Mouse (Mus musculus) hindbrain, embryonic 12.5 days (tissue): ENCODE data around the gene Bves. TPM values are rescaled to one million over a fixed set of nuclear protein-coding genes. Genes with fewer than 3 reads are reported as not detected.
"Not testable (repeated sequence)": the region's sequence is repeated elsewhere in the genome, so short reads cannot be mapped to it uniquely, and the experiment has no call there.

Experiments used
- ATAC-seq: fragments of 200-750 bp; cut with Nextera tagmentation; 2 replicates; pipeline ENCODE4 v1.8.0; 2017; ENCODE audit warnings: moderate TSS enrichment; ENCODE audit not compliant: low FRiP score
- H3K27ac ChIP-seq: fragments of 300-500 bp; sonication (generic); 2 replicates; pipeline ENCODE4 v1.5.1; 2016; ENCODE audit warnings: mild to moderate bottlenecking
- H3K27me3 ChIP-seq: fragments of 300-500 bp; sonication (generic); 2 replicates; pipeline ENCODE4 v1.6.1; 2016; ENCODE audit warnings: mild to moderate bottlenecking
- H3K36me3 ChIP-seq: fragments of 300-500 bp; sonication (generic); 2 replicates; pipeline ENCODE4 v1.6.1; 2016; ENCODE audit warnings: mild to moderate bottlenecking
- H3K4me1 ChIP-seq: fragments of 300-500 bp; sonication (generic); 2 replicates; pipeline ENCODE4 v1.6.1; 2016
- H3K4me2 ChIP-seq: fragments of 300-500 bp; sonication (generic); replicated peaks from 2 replicates; pipeline ENCODE4 v1.6.1; 2016; ENCODE audit warnings: mild to moderate bottlenecking
- H3K4me3 ChIP-seq: fragments of 300-500 bp; sonication (generic); 2 replicates; pipeline ENCODE4 v1.5.1; 2016; ENCODE audit warnings: mild to moderate bottlenecking
- H3K9ac ChIP-seq: fragments of 300-500 bp; sonication (generic); 2 replicates; pipeline ENCODE4 v1.6.1; 2016; ENCODE audit warnings: mild to moderate bottlenecking, moderate library complexity
- H3K9me3 ChIP-seq: fragments of 300-500 bp; sonication (generic); replicated peaks from 2 replicates; pipeline ENCODE4 v1.6.1; 2016; ENCODE audit warnings: mild to moderate bottlenecking
- WGBS: fragments of 180-500 bp; shearing (Covaris S2); methylation state at CpG from one replicate; pipeline ENCODE4 v1.1.7; 2016; 5-methylcytosine and 5-hydroxymethylcytosine counted together
- polyA plus RNA-seq: library from polyadenylated mRNA; unstranded; fragments of >200 nt; fragmentation: Nextera tagmentation; extraction: Ambion mirVana; gene quantifications from 2 replicates; pipeline ENCODE4 v1.2.1, GENCODE M21; 2016

The Bves gene
- polyA plus RNA-seq = 2.7 and 3.0 TPM in 2 replicates

DNA sequence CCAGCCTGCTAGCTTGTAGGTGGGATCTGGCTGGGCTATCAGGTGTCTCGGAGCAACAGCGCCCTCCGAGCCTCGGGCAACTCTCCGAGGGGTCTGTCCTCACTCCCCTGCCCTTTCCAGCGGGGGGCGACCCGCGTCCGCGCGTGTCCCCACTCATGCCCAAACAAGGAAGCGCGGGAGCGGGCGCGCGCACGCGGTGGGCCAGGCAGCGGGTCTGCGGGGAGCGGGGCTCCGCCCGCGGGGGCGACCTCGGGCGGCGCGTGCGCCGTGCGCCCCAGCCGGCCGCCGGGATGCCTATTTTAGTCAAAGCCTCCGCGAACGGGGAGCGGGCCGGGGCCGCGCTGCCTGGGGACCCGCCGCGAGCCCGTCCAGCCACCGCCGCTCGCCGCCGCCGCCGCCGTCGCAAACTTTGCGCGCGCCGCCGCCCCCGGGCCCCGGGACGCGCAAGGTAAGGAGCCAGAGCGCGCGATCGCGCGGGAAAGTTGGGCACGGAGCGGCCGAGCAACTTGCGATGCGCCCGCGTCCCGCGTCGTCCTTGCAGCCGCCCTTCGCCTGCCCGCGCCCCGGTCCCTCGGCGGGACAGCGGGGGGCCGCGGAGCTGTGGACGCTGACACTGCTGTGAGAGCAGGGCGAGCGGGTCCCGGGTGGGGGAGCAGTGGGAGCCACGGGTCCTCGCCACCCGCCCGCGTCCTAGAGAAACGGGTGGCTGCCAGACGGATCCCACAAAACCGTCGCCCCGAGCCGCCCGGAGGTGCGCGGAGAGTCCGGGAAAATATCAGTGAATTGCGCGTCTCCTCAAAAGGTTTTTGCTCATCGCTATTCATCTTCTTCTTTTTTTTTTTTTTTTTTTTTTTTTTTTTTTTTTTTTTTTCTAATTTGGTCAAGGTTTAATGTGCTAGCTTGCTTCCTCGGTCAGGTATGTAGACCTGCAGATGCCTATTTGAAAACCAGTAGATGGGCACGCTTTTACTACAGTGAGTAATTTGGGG is at the start of gene Bves:
Bves (plus strand) TSS at position 339 of the 989 bp plus-strand sequence.
- Histone ChIP-seq H3K27me3 (peaks cover 19% of the 10 kb centered on the region), H3K4me1 (no peaks in the 10 kb centered on the region), H3K4me2 (peak within 1 kb of the TSS; percentile 95), H3K36me3 (no peaks in the 10 kb centered on the region), H3K27ac (no peak within 1 kb of the TSS), H3K9ac (peak within 1 kb of the TSS; percentile 72), H3K9me3 (no peaks in the 10 kb centered on the region), H3K4me3 (peak within 1 kb of the TSS; percentile 74)
- peak; percentile 85 for ATAC-seq
- WGBS = 2% methylated on average over 69 of the region's 116 CpGs

GRCm38 (mm10) chr10:45288351-45288750 is 47.2 kb upstream of the Bves start:
- no peak overlapping the region for H3K27ac ChIP-seq
- no peak for ATAC-seq
- no peak overlapping the region for H3K4me3 ChIP-seq
- H3K4me2 ChIP-seq = no peak overlapping the region
- no peak overlapping the region for H3K9ac ChIP-seq
- 0 out of 2 replicates have a peak, but pooled peaks cover 7% of the 10 kb centered on the region for H3K4me1 ChIP-seq
- H3K27me3 ChIP-seq = peaks cover 31% of the 10 kb centered on the region
- 50% methylated on average over 7 of the region's 7 CpGs for WGBS
- no peaks in the 10 kb centered on the region for H3K9me3 ChIP-seq
- no peaks in the 10 kb centered on the region for H3K36me3 ChIP-seq

- 2% methylated on average over 68 of the region's 71 CpGs for WGBS
- Histone ChIP-seq H3K36me3 (no peaks in the 10 kb centered on the region), H3K27me3 (peaks cover 31% of the 10 kb centered on the region), H3K4me3 (peak overlapping the region; percentile 49), H3K27ac (no peak overlapping the region), H3K9ac (peak overlapping the region; percentile 60), H3K4me1 (0 out of 2 replicates have a peak, but pooled peaks cover 7% of the 10 kb centered on the region), H3K9me3 (no peaks in the 10 kb centered on the region), H3K4me2 (peak overlapping the region; percentile 97)
- ATAC-seq = peak; percentile 89
These were observed 46.1 kb upstream of the Bves start for GRCm38 (mm10) chr10:45289218-45290105.

DNA sequence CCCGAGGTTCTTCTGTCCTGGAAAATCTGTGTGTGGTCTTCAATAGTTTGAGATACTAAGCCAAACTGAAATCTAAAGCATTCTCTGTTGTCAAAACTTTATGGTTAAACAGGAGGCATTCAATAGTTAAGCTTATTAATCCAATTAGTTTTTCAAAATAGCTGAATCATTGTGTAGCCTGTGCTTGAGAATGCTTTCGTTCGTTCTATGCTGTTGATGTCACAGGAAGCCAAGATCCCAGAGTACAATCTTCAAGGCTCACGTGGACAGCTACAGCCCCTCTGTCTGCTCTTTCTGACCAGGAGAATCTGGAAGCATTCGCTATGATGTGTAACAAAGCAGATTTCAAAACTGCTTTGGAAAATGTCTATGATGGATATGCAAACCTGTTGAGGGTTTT is 45.0 kb upstream of the Bves start:
- 75% methylated on average over 5 of the region's 5 CpGs for WGBS
- ATAC-seq = no peak
- Histone ChIP-seq H3K4me1 (0 out of 2 replicates have a peak, but pooled peaks cover 7% of the 10 kb centered on the region), H3K36me3 (no peaks in the 10 kb centered on the region), H3K4me2 (no peak overlapping the region), H3K27ac (no peak overlapping the region), H3K4me3 (no peak overlapping the region), H3K27me3 (peaks cover 31% of the 10 kb centered on the region), H3K9ac (no peak overlapping the region), H3K9me3 (no peaks in the 10 kb centered on the region)

DNA sequence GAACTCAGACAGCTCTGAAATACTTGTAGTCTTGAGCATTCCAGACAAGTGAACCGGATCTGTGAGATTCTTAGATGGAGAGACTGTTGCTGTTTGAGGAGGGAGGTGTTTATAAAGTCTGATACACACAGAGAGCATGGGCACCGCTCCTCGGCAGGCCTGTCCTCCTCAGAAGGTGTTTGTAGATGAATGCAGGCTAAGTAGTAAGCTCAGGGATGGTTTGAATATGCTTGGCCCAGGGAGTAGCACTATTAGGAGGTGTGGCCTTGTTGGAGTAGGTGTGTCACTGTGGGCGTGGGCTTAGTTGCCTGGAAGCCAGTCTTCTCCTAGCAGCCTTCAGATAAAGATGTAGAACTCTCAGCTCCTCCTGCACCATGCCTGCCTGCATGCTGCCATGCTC is 43.4 kb upstream of the Bves start:
- peaks cover 31% of the 10 kb centered on the region for H3K27me3 ChIP-seq
- H3K9ac ChIP-seq, H3K4me1 ChIP-seq, H3K4me2 ChIP-seq, H3K36me3 ChIP-seq, H3K9me3 ChIP-seq, H3K4me3 ChIP-seq, ATAC-seq, H3K27ac ChIP-seq: not testable (repeated sequence)
- WGBS = 83% methylated on average over 4 of the region's 4 CpGs

DNA sequence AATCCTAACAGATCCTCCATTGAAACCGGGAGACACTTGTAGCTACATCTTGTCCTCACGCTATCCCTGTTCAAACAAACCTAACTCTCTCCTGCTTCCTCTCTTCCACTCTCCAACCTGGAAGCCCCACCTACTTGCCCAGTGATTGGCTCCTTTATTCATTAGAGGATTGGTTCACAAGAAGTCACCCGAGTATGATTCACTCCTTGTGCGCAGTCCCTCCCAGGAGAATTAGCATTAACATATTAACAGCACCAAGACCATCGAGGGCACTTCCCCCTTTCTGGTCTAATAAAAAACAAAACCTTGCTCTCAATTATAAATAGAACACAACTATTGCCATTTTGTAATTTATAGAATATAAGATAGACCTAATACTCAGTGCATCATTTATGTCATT is 40.5 kb upstream of the Bves start:
- H3K27me3 ChIP-seq = peaks cover 13% of the 10 kb centered on the region; the same call in 1 of the 2 replicates
- no peaks in the 10 kb centered on the region for H3K36me3 ChIP-seq
- 80% methylated on average over 5 of the region's 5 CpGs for WGBS
- H3K9ac ChIP-seq = no peak overlapping the region
- no peaks in the 10 kb centered on the region for H3K4me1 ChIP-seq
- H3K9me3 ChIP-seq = no peaks in the 10 kb centered on the region
- ATAC-seq = no peak
- no peak overlapping the region for H3K4me2 ChIP-seq
- H3K4me3 ChIP-seq = no peak overlapping the region
- no peak overlapping the region for H3K27ac ChIP-seq

GRCm38 (mm10) chr10:45298503-45298902 is 37.1 kb upstream of the Bves start:
- no peak for ATAC-seq
- Histone ChIP-seq H3K4me1 (no peaks in the 10 kb centered on the region), H3K4me2 (no peak overlapping the region), H3K27me3 (no peaks in the 10 kb centered on the region), H3K27ac (no peak overlapping the region), H3K9ac (no peak overlapping the region), H3K9me3 (no peaks in the 10 kb centered on the region), H3K36me3 (no peaks in the 10 kb centered on the region), H3K4me3 (no peak overlapping the region)
- 71% methylated on average over 6 of the region's 6 CpGs for WGBS

DNA sequence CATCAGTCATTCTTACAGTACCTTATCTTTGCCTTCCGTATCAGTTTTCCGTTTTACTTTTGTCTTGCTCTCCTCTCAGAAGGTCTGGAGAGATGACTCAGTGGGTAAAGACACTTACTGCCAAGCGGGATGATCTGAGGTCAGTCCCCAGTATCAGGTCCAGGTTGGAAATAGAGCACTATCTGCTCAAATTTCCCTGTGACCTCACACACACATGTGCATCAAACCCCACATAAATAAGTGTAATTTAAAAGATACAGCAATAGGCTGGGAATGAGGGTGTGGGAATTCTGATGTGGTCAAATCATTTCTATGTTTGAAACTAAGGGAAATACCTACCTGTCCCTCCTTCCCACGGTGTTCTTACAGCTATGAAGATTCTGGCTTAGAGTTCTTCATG is 36.1 kb upstream of the Bves start:
- Histone ChIP-seq H3K9ac (no peak overlapping the region), H3K27ac (no peak overlapping the region), H3K4me2 (no peak overlapping the region), H3K4me3 (no peak overlapping the region), H3K4me1 (no peaks in the 10 kb centered on the region), H3K9me3 (no peaks in the 10 kb centered on the region), H3K27me3 (no peaks in the 10 kb centered on the region), H3K36me3 (no peaks in the 10 kb centered on the region)
- no peak for ATAC-seq
- 90% methylated on average over 4 of the region's 4 CpGs for WGBS

DNA sequence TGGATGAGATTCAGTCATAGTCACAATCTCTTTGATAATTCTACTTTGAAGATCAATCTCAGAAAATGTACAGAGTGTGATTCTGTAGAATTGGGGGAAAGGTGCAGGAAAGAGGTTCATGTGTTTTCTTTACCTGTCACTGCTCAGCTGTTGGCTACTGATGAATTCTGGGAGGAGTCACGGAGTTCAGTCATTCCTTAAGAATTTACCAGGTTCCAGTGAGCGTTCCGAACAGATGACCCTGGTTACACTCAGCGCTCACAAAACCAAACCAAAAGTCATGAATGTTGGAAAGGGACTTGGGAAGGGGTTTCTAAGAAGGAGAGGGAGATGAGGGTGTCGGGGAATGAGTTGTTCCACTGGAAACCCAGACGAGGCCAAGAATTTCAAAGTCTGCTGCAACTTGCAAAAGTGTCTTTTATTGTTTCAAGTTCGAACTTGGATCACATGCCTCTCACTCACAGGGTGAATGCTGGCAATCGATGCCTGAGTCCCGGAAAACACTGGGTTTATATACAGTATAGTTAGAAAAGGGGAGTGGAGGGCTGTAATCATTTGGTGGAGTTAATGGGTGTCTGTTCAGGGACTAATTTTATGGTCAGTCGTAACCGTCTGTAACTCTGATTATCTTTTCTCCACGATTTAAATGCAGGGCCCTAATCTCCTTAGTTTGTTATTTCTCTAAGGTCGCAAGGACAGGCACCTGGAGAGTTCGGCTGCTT is 32.1 kb upstream of the Bves start:
- Histone ChIP-seq H3K9me3 (no peaks in the 10 kb centered on the region), H3K4me1 (no peaks in the 10 kb centered on the region), H3K27ac (no peak overlapping the region), H3K4me2 (no peak overlapping the region), H3K36me3 (no peaks in the 10 kb centered on the region), H3K9ac (no peak overlapping the region), H3K27me3 (no peaks in the 10 kb centered on the region), H3K4me3 (no peak overlapping the region)
- no peak for ATAC-seq
- WGBS = 81% methylated on average over 14 of the region's 14 CpGs

DNA sequence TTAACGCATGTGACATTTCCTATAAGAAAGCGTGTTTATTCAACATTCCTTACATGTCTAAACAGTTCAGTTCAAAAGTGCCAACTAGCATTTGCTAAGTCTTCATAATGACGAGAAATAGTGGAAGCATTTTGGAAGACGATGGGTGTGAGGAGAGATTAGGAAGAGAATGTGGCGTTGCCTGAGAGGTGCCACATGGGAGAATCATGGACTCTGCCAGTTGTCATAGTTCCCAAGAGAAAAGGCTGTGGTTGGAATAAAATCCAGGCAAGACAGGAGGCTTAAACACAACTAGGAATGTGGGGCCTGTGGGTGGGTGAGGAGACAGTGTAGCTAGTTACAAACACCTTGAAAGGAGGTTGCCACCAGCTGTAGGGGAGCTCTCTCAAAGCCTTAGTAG is 30.4 kb upstream of the Bves start:
- no peaks in the 10 kb centered on the region for H3K9me3 ChIP-seq
- H3K27ac ChIP-seq = no peak overlapping the region
- no peaks in the 10 kb centered on the region for H3K36me3 ChIP-seq
- no peaks in the 10 kb centered on the region for H3K27me3 ChIP-seq
- no peak for ATAC-seq
- H3K4me3 ChIP-seq = no peak overlapping the region
- 82% methylated on average over 5 of the region's 5 CpGs for WGBS
- no peaks in the 10 kb centered on the region for H3K4me1 ChIP-seq
- no peak overlapping the region for H3K9ac ChIP-seq
- no peak overlapping the region for H3K4me2 ChIP-seq

- H3K4me1 ChIP-seq = no peaks in the 10 kb centered on the region; the same call in 1 of the 2 replicates
- H3K27ac ChIP-seq = peak overlapping the region; percentile 4; the same call in 1 of the 2 replicates
- H3K36me3 ChIP-seq = no peaks in the 10 kb centered on the region
- no peak overlapping the region for H3K9ac ChIP-seq
- no peaks in the 10 kb centered on the region for H3K27me3 ChIP-seq
- H3K9me3 ChIP-seq = no peaks in the 10 kb centered on the region
- ATAC-seq = no peak
- no peak overlapping the region for H3K4me2 ChIP-seq
- WGBS = 77% methylated on average over 5 of the region's 5 CpGs
- H3K4me3 ChIP-seq = no peak overlapping the region
These were observed 24.4 kb upstream of the Bves start for GRCm38 (mm10) chr10:45311129-45311528.
